Mouse (Mus musculus) midbrain, postnatal 0 days (tissue): Measurements from ENCODE around the gene Lamc2. TPM values are rescaled to one million over a fixed set of nuclear protein-coding genes. Genes with fewer than 3 reads are reported as not detected.

Experiments used
- ATAC-seq: fragments of 200-750 bp; cut with Nextera tagmentation; 2 replicates; pipeline ENCODE4 v1.8.0; 2017; ENCODE audit warnings: moderate number of reproducible peaks, mild to moderate bottlenecking, moderate TSS enrichment, moderate library complexity; ENCODE audit not compliant: low FRiP score
- DNase-seq: peaks from one replicate; pipeline ENCODE4 v3.0.0-alpha.2; 2015; ENCODE audit warnings: low spot score
- H3K27ac ChIP-seq: fragments of 300-500 bp; sonication (generic); 2 replicates; pipeline ENCODE4 v1.5.1; 2014; ENCODE audit warnings: low read depth, mild to moderate bottlenecking, low read length, mixed read lengths
- H3K27me3 ChIP-seq: fragments of 300-500 bp; sonication (generic); 2 replicates; pipeline ENCODE4 v1.6.1; 2014; ENCODE audit warnings: low read length, control low read depth, mixed read lengths; ENCODE audit not compliant: insufficient read depth
- H3K36me3 ChIP-seq: fragments of 300-500 bp; sonication (generic); 2 replicates; pipeline ENCODE4 v1.6.1; 2014; ENCODE audit warnings: low read length, control low read depth, mixed read lengths; ENCODE audit not compliant: insufficient read depth
- H3K4me1 ChIP-seq: fragments of 300-500 bp; sonication (generic); 2 replicates; pipeline ENCODE4 v1.6.1; 2014; ENCODE audit warnings: mild to moderate bottlenecking, control low read depth, antibody characterized with exemption, low read length, mixed read lengths; ENCODE audit not compliant: insufficient read depth
- H3K4me2 ChIP-seq: fragments of 300-500 bp; sonication (generic); 2 replicates; pipeline ENCODE4 v1.6.1; 2014; ENCODE audit warnings: low read depth, mild to moderate bottlenecking, low read length, mixed read lengths; ENCODE audit not compliant: poor library complexity, severe bottlenecking
- H3K4me3 ChIP-seq: fragments of 300-500 bp; sonication (generic); 2 replicates; pipeline ENCODE4 v1.5.1; 2014; ENCODE audit warnings: low read depth, mild to moderate bottlenecking, low read length, moderate library complexity
- H3K9ac ChIP-seq: fragments of 300-500 bp; sonication (generic); replicated peaks from 2 replicates; pipeline ENCODE4 v1.6.1; 2014; ENCODE audit warnings: mild to moderate bottlenecking, low read length, moderate library complexity, mixed read lengths; ENCODE audit not compliant: poor library complexity, severe bottlenecking
- H3K9me3 ChIP-seq: fragments of 300-500 bp; sonication (generic); 2 replicates; pipeline ENCODE4 v1.6.1; 2016; ENCODE audit warnings: low read length, control low read depth
- CTCF ChIP-seq: IDR thresholded peaks from 2 replicates; pipeline ENCODE4 v1.5.1; 2016; ENCODE audit warnings: antibody characterized with exemption, mild to moderate bottlenecking
- WGBS: fragments of 180-500 bp; shearing (Covaris S2); extraction: QIAGEN DNeasy Blood & Tissue Kit; methylation state at CpG from one replicate; pipeline ENCODE4 v1.1.7; 2014; 5-methylcytosine and 5-hydroxymethylcytosine counted together
- polyA plus RNA-seq: library from polyadenylated mRNA; unstranded; fragments of >200 nt; fragmentation: Nextera tagmentation; extraction: Ambion mirVana; gene quantifications from 2 replicates; pipeline ENCODE4 v1.2.1, GENCODE M21; 2015
- total RNA-seq: library from RNA; depleted of rRNA; stranded (reverse); fragments of >200 nt; gene quantifications from 2 replicates; pipeline ENCODE4 v1.2.3, GENCODE M21; 2014; rRNA removed

Lamc2 gene
- total and polyA plus RNA-seq, 2 experiments from 2014 or later = 5.0 to 7.6 TPM

GRCm38 (mm10) chr1:153075955-153076354 is 110.3 kb downstream of the Lamc2 start:
- 43% methylated on average over 6 of the region's 6 CpGs for WGBS
- ATAC-seq (0 out of 2 replicates have a peak, but pooled peaks have one; percentile 16), DNase-seq (no peak)
- Histone ChIP-seq H3K4me3 (no peak overlapping the region), H3K4me1 (no peaks in the 10 kb centered on the region; the same call in 1 of the 2 replicates), H3K9me3 (no peaks in the 10 kb centered on the region), H3K27me3 (peaks cover 4% of the 10 kb centered on the region; the same call in 1 of the 2 replicates), H3K9ac (no peak overlapping the region), H3K36me3 (0 out of 2 replicates have a peak, but pooled peaks cover 6% of the 10 kb centered on the region), H3K4me2 (no peak overlapping the region), H3K27ac (no peak overlapping the region)
- TF ChIP-seq CTCF = no peak

- H3K4me2 ChIP-seq = no peak overlapping the region
- H3K4me1 ChIP-seq = no peaks in the 10 kb centered on the region; the same call in 1 of the 2 replicates
- WGBS = 74% methylated on average over 3 of the region's 3 CpGs
- ATAC-seq (no peak), DNase-seq (no peak)
- H3K9me3 ChIP-seq = no peaks in the 10 kb centered on the region
- H3K9ac ChIP-seq = no peak overlapping the region
- 0 out of 2 replicates have a peak, but pooled peaks cover 6% of the 10 kb centered on the region for H3K36me3 ChIP-seq
- H3K4me3 ChIP-seq = no peak overlapping the region
- TF ChIP-seq CTCF = no peak
- H3K27ac ChIP-seq = no peak overlapping the region
- peaks cover 4% of the 10 kb centered on the region; the same call in 1 of the 2 replicates for H3K27me3 ChIP-seq
Observed at GRCm38 (mm10) chr1:153075087-153075736, 111.0 kb downstream of the Lamc2 start.

DNA sequence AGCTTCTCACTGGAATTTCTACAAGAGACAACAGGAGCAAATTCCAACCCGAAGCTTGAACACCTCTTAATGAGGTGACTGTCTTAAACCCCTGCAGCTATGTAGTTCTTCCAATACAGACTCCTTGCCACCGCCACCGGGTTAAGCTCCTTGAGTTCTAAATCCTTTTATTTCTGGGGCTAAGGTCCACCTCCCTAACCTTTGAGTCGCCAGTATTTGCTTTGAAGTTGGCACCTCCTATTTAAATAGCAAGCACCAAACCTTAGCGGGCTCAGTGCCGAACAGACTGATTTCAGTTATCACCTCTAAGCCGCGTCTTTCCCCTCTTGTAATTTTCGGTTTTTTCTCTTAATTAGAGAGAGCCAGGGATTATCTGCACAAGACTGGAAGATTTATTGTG is 112.8 kb downstream of the Lamc2 start:
- H3K4me2 ChIP-seq = no peak overlapping the region
- ATAC-seq = no peak
- H3K9ac ChIP-seq = no peak overlapping the region
- 14% methylated on average over 9 of the region's 9 CpGs for WGBS
- TF ChIP-seq CTCF = no peak
- peaks cover 4% of the 10 kb centered on the region; the same call in 1 of the 2 replicates for H3K27me3 ChIP-seq
- H3K4me1 ChIP-seq = no peaks in the 10 kb centered on the region; the same call in 1 of the 2 replicates
- no peak overlapping the region for H3K27ac ChIP-seq
- no peak overlapping the region for H3K4me3 ChIP-seq
- H3K36me3 ChIP-seq = 0 out of 2 replicates have a peak, but pooled peaks cover 6% of the 10 kb centered on the region
- H3K9me3 ChIP-seq = no peaks in the 10 kb centered on the region
- DNase-seq = no peak

Other genes starting within 250 kb of the Lamc2 start
- gene Nmnat2, start 231.5 kb downstream of the Lamc2 start, total RNA-seq = 145 and 152 TPM in 2 replicates
- gene Nmnat2, start 231.5 kb downstream of the Lamc2 start, polyA plus RNA-seq = 80.4 and 87.6 TPM in 2 replicates
- 40.6 and 46.1 TPM in 2 replicates for gene Lamc1, start 146.3 kb upstream of the Lamc2 start, total RNA-seq
- 11.5 and 12.0 TPM in 2 replicates for gene Lamc1, start 146.3 kb upstream of the Lamc2 start, polyA plus RNA-seq
- gene Shcbp1l, start 238.7 kb upstream of the Lamc2 start, total RNA-seq = 0.93 and 2.6 TPM in 2 replicates
- gene Shcbp1l, start 238.7 kb upstream of the Lamc2 start, polyA plus RNA-seq = 1.2 and 1.3 TPM in 2 replicates